Mouse (Mus musculus): ENCODE measurements around the gene Fbxl21. TPM values are rescaled to one million over a fixed set of nuclear protein-coding genes. Genes with fewer than 3 reads are reported as not detected.

Fbxl21 gene
- total RNA-seq, 4 experiments from 2014 or later: 5.8 to 7.5 (median 6.2) TPM

- DNase-seq: no peak
Observed at GRCm38 (mm10) chr13:56535570-56535969, 13.3 kb downstream of the Fbxl21 start.

- no peak for DNase-seq
Observed at GRCm38 (mm10) chr13:56537026-56537425, 14.8 kb downstream of the Fbxl21 start.

- DNase-seq: no peak
Observed at GRCm38 (mm10) chr13:56539846-56540245, 17.6 kb downstream of the Fbxl21 start.

- DNase-seq: no peak
Observed at GRCm38 (mm10) chr13:56543805-56544204, 21.5 kb downstream of the Fbxl21 start.

GRCm38 (mm10) chr13:56544956-56545355 lies 22.7 kb downstream of the Fbxl21 start:
- DNase-seq: no peak

GRCm38 (mm10) chr13:56548401-56548800 lies 26.1 kb downstream of the Fbxl21 start, which contains the start of gene Lect2:
Lect2 (minus strand) TSS chr13:56548502.
- DNase-seq: no peak

GRCm38 (mm10) chr13:56549364-56549763 lies 27.1 kb downstream of the Fbxl21 start:
- peak; percentile 82 for DNase-seq

GRCm38 (mm10) chr13:56550574-56550973 lies 28.3 kb downstream of the Fbxl21 start:
- peak; percentile 62 for DNase-seq

GRCm38 (mm10) chr13:56551661-56552060 lies 29.4 kb downstream of the Fbxl21 start:
- DNase-seq: no peak

GRCm38 (mm10) chr13:56553923-56554322 lies 31.7 kb downstream of the Fbxl21 start:
- no peak for DNase-seq

GRCm38 (mm10) chr13:56554409-56554808 lies 32.1 kb downstream of the Fbxl21 start:
- no peak for DNase-seq

GRCm38 (mm10) chr13:56555957-56556356 lies 33.7 kb downstream of the Fbxl21 start:
- no peak for DNase-seq

- DNase-seq: no peak
Observed at GRCm38 (mm10) chr13:56556701-56557100, 34.4 kb downstream of the Fbxl21 start.

GRCm38 (mm10) chr13:56558811-56559210 lies 36.5 kb downstream of the Fbxl21 start:
- no peak for DNase-seq

GRCm38 (mm10) chr13:56559841-56560370 lies 37.6 kb downstream of the Fbxl21 start:
- DNase-seq: no peak

- no peak for DNase-seq
Observed at GRCm38 (mm10) chr13:56561129-56561528, 38.9 kb downstream of the Fbxl21 start.

- no peak for DNase-seq
Observed at GRCm38 (mm10) chr13:56563075-56563474, 40.8 kb downstream of the Fbxl21 start.

- DNase-seq: no peak
Observed at GRCm38 (mm10) chr13:56566336-56566735, 44.1 kb downstream of the Fbxl21 start.

- DNase-seq: no peak
Observed at GRCm38 (mm10) chr13:56571645-56572044, 49.4 kb downstream of the Fbxl21 start.

- DNase-seq: no peak
Observed at GRCm38 (mm10) chr13:56575074-56575473, 52.8 kb downstream of the Fbxl21 start.

- no peak for DNase-seq
Observed at GRCm38 (mm10) chr13:56575701-56576321, 53.5 kb downstream of the Fbxl21 start.

GRCm38 (mm10) chr13:56578097-56578496 lies 55.8 kb downstream of the Fbxl21 start:
- DNase-seq: no peak

GRCm38 (mm10) chr13:56580450-56580849 lies 58.2 kb downstream of the Fbxl21 start:
- DNase-seq: no peak

GRCm38 (mm10) chr13:56581512-56581911 lies 59.2 kb downstream of the Fbxl21 start:
- DNase-seq: no peak

Measured in adrenal gland, adult 8-10 months (tissue).